Mouse (Mus musculus) forebrain, postnatal 0 days (tissue): ENCODE data around the gene Zc3hav1. TPM values are rescaled to one million over a fixed set of nuclear protein-coding genes. Genes with fewer than 3 reads are reported as not detected.

Experiments
- ATAC-seq: fragments of 200-750 bp; cut with Nextera tagmentation; 2 replicates; pipeline ENCODE4 v1.8.0; 2017; ENCODE audit warnings: mild to moderate bottlenecking, moderate library complexity
- DNase-seq: peaks from one replicate; pipeline ENCODE4 v3.0.0-alpha.2; 2015
- H3K27ac ChIP-seq: fragments of 300-500 bp; sonication (generic); 2 replicates; pipeline ENCODE4 v1.5.1; 2014; ENCODE audit warnings: low read depth, mild to moderate bottlenecking, antibody characterized with exemption, low read length, moderate library complexity, mixed read lengths
- H3K27me3 ChIP-seq: fragments of 300-500 bp; sonication (generic); 2 replicates; pipeline ENCODE4 v1.6.1; 2014; ENCODE audit warnings: mild to moderate bottlenecking, low read length, mixed read lengths; ENCODE audit not compliant: insufficient read depth
- H3K36me3 ChIP-seq: fragments of 300-500 bp; sonication (generic); 2 replicates; pipeline ENCODE4 v1.6.1; 2014; ENCODE audit warnings: mild to moderate bottlenecking, moderate library complexity; ENCODE audit not compliant: insufficient read depth
- H3K4me1 ChIP-seq: fragments of 300-500 bp; sonication (generic); 2 replicates; pipeline ENCODE4 v1.6.1; 2014; ENCODE audit warnings: antibody characterized with exemption; ENCODE audit not compliant: insufficient read depth
- H3K4me2 ChIP-seq: fragments of 300-500 bp; sonication (generic); 2 replicates; pipeline ENCODE4 v1.6.1; 2014; ENCODE audit warnings: low read depth, mild to moderate bottlenecking, moderate library complexity
- H3K4me3 ChIP-seq: fragments of 300-500 bp; sonication (generic); 2 replicates; pipeline ENCODE4 v1.5.1; 2014; ENCODE audit warnings: low read depth, low read length, mixed read lengths
- H3K9ac ChIP-seq: fragments of 300-500 bp; sonication (generic); 2 replicates; pipeline ENCODE4 v1.6.1; 2014; ENCODE audit warnings: mild to moderate bottlenecking
- H3K9me3 ChIP-seq: fragments of 300-500 bp; sonication (generic); 2 replicates; pipeline ENCODE4 v1.6.1; 2016; ENCODE audit warnings: low read length
- CTCF ChIP-seq: sonication (generic); IDR thresholded peaks from 2 replicates; pipeline ENCODE4 v1.5.1; 2016; ENCODE audit warnings: antibody characterized with exemption, control low read depth, low read depth
- WGBS: fragments of 180-500 bp; shearing (Covaris S2); extraction: QIAGEN DNeasy Blood & Tissue Kit; methylation state at CpG from one replicate; pipeline ENCODE4 v1.1.7; 2014; 5-methylcytosine and 5-hydroxymethylcytosine counted together
- polyA plus RNA-seq: library from polyadenylated mRNA; unstranded; fragments of >200 nt; fragmentation: Nextera tagmentation; extraction: Ambion mirVana; gene quantifications from 2 replicates; pipeline ENCODE4 v1.2.1, GENCODE M21; 2015
- total RNA-seq: library from RNA; depleted of rRNA; stranded (reverse); fragments of >200 nt; gene quantifications from 2 replicates; pipeline ENCODE4 v1.2.3, GENCODE M21; 2014

The Zc3hav1 gene
- total and polyA plus RNA-seq, 2 experiments from 2014 or later, result 2.0 to 5.7 TPM

DNA sequence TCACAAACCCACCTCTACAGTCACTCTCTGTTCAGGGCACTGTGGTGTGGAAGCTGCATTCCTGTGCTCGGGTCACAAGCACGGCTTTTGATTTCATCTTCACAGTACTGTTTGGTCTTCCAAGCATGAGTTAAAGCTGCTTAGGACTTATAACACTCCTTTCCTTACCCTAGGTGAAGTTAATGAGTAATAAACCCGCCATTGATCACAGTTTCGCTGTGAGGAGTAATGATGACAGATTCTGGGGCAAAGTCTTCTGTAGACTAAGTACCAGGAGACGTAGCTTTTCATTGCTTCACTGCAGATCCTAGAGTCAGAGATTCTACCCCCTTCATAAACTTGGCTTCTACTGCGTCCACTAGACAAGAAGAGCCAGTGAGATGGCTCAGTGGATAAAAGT lies 19.1 kb downstream of the Zc3hav1 start:
- Histone ChIP-seq H3K9me3 (no peaks in the 10 kb centered on the region), H3K9ac (no peak overlapping the region), H3K27me3 (no peaks in the 10 kb centered on the region), H3K27ac (no peak overlapping the region), H3K4me2 (no peak overlapping the region), H3K36me3 (no peaks in the 10 kb centered on the region), H3K4me3 (no peak overlapping the region), H3K4me1 (no peaks in the 10 kb centered on the region)
- WGBS, result 91% methylated on average over 6 of the region's 6 CpGs
- no peak for DNase-seq
- no peak for TF ChIP-seq CTCF
- no peak for ATAC-seq

- Histone ChIP-seq H3K4me1 (no peaks in the 10 kb centered on the region), H3K4me2 (no peak overlapping the region), H3K9me3 (no peaks in the 10 kb centered on the region), H3K27me3 (no peaks in the 10 kb centered on the region), H3K4me3 (no peak overlapping the region), H3K36me3 (no peaks in the 10 kb centered on the region), H3K27ac (no peak overlapping the region), H3K9ac (no peak overlapping the region)
- peak; percentile 72 for DNase-seq
- ATAC-seq, result peak; percentile 72
- WGBS, result 17% methylated on average over 4 of the region's 4 CpGs
- TF ChIP-seq CTCF, result peak; percentile 86
These were observed 27.8 kb downstream of the Zc3hav1 start for GRCm38 (mm10) chr6:38326596-38326995.

DNA sequence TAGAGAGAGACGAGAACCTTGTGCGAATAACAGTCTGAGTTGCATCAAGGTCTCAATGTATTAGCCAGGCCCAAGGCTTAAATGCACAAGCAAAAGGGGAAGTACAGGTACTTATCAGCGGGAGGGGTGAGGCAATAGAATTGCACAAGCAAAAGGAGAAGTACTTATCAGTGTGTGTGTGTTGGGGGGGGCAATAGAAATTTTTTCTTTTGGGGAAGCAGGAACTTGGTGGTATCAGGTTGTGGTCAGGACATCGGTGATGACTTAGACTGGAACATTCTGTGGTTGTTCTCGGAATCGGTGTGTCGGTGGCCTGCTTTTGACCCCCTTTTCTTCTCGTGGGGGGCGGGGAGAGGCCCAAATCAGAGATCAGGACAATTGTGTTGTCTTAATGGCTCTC lies 33.8 kb downstream of the Zc3hav1 start:
- no peak for TF ChIP-seq CTCF
- WGBS, result 92% methylated on average over 9 of the region's 9 CpGs
- no peak overlapping the region for H3K4me3 ChIP-seq
- DNase-seq (no peak), ATAC-seq (no peak)
- no peak overlapping the region for H3K4me2 ChIP-seq
- no peak overlapping the region for H3K27ac ChIP-seq
- no peaks in the 10 kb centered on the region for H3K27me3 ChIP-seq
- no peaks in the 10 kb centered on the region for H3K9me3 ChIP-seq
- no peaks in the 10 kb centered on the region for H3K36me3 ChIP-seq
- H3K9ac ChIP-seq, result no peak overlapping the region
- H3K4me1 ChIP-seq, result no peaks in the 10 kb centered on the region

DNA sequence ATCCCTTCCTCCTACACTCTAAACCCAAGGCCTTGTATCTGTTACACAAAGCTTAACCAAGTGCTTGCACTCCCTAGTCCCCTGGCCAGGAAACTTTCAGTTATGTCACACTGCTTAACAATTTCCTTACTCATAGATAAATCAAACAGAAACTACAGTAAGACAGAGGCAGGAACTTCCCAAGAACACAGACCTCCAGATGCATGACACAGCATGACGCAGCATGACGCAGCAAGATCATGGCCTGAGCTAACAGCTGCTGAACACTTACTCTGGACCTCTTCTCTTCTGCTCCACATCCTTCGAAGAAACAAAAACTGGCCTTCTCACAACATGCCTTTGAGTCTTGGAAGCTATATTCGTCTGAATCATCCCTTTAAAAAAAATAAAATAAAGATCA lies 38.4 kb downstream of the Zc3hav1 start:
- no peaks in the 10 kb centered on the region for H3K9me3 ChIP-seq
- no peaks in the 10 kb centered on the region for H3K4me1 ChIP-seq
- H3K4me2 ChIP-seq, result no peak overlapping the region
- no peak for ATAC-seq
- H3K27me3 ChIP-seq, result no peaks in the 10 kb centered on the region
- H3K9ac ChIP-seq, result no peak overlapping the region
- H3K36me3 ChIP-seq, result no peaks in the 10 kb centered on the region
- WGBS, result 93% methylated on average over 4 of the region's 4 CpGs
- no peak overlapping the region for H3K27ac ChIP-seq
- TF ChIP-seq CTCF, result no peak
- no peak for DNase-seq
- H3K4me3 ChIP-seq, result no peak overlapping the region

- Histone ChIP-seq H3K27ac (no peak overlapping the region), H3K36me3 (no peaks in the 10 kb centered on the region), H3K4me3 (no peak overlapping the region), H3K4me2 (no peak overlapping the region), H3K9me3 (no peaks in the 10 kb centered on the region), H3K27me3 (no peaks in the 10 kb centered on the region), H3K9ac (no peak overlapping the region), H3K4me1 (no peaks in the 10 kb centered on the region)
- TF ChIP-seq CTCF, result no peak
- DNase-seq (no peak), ATAC-seq (no peak)
These were observed 44.7 kb downstream of the Zc3hav1 start for GRCm38 (mm10) chr6:38309741-38310140.

- Histone ChIP-seq H3K36me3 (no peaks in the 10 kb centered on the region), H3K9ac (no peak overlapping the region), H3K9me3 (no peaks in the 10 kb centered on the region), H3K27me3 (no peaks in the 10 kb centered on the region), H3K4me3 (no peak overlapping the region), H3K27ac (no peak overlapping the region), H3K4me2 (no peak overlapping the region), H3K4me1 (no peaks in the 10 kb centered on the region)
- 78% methylated on average over 3 of the region's 3 CpGs for WGBS
- TF ChIP-seq CTCF, result peak; percentile 12; the same call in 1 of the 2 replicates
- no peak for ATAC-seq
- DNase-seq, result no peak
These were observed 49.4 kb downstream of the Zc3hav1 start for GRCm38 (mm10) chr6:38304981-38305380.

GRCm38 (mm10) chr6:38298761-38299401 lies 55.5 kb downstream of the Zc3hav1 start, which contains the start of gene Zc3hav1l:
TSS of gene Zc3hav1l (minus strand) at chr6:38299259.
- ATAC-seq, result peak; percentile 96

More at GRCm38 (mm10) chr6:38298761-38299401, 55.5 kb downstream of the Zc3hav1 start, which contains the start of gene Zc3hav1l:
- H3K4me1 ChIP-seq, result peaks cover 8% of the 10 kb centered on the region; the same call in 1 of the 2 replicates
- H3K9me3 ChIP-seq, result no peaks in the 10 kb centered on the region
- DNase-seq, result peak; percentile 84
- peak within 1 kb of the TSS; percentile 95 for H3K9ac ChIP-seq
- H3K27me3 ChIP-seq, result no peaks in the 10 kb centered on the region
- H3K27ac ChIP-seq, result peak within 1 kb of the TSS; percentile 88
- under 1% methylated on average over 67 of the region's 70 CpGs for WGBS
- peak within 1 kb of the TSS; percentile 78 for H3K4me2 ChIP-seq
- peaks cover 10% of the 10 kb centered on the region for H3K36me3 ChIP-seq
- TF ChIP-seq CTCF, result peak; percentile 21; the same call in 1 of the 2 replicates
- H3K4me3 ChIP-seq, result peak within 1 kb of the TSS; percentile 78
